14 mouse cellular contexts compared by ENCODE assay signal in the genomic region with DNA sequence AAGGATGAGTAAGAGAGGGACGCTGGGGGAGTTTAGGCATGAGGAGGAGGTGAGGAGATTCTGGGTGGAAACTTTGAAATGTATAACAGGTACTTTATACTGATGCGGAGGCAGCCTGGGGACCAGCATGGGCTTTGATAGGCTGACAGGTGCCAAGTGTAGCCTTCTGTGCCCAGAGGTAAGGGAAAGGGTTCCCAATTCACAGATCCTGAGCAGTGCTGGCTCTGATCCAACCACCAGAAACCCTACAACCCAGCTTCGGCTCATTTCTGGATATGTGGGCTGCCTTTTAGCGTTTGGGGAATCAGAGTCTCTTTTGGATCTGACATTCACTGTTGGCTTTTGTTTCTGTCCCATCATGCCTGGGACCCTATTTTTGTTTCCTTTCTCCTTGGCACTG. TPM values are rescaled to one million over a fixed set of nuclear protein-coding genes. Genes with fewer than 3 reads are reported as not detected.
DNase-seq lines count a peak whose midpoint lies in the region; ATAC-seq and TF ChIP-seq lines count a peak whose summit lies in the region.
"Had no signal": no experiment of that assay in that cellular context is flagged by ENCODE, and none has a peak within 500 bp of the region (broad histone marks: within the 10 kb centered on the region; RNA-seq: fewer than 3 reads in every experiment).

No protein-coding gene starts in this region.

- no peaks in the 10 kb centered on the region for H3K36me3 ChIP-seq in hindbrain, postnatal 0 days (ENCODE audit: insufficient read depth, low read length)
- H3K36me3 ChIP-seq in hindbrain, embryonic 13.5 days: no peaks in the 10 kb centered on the region
- H3K36me3 ChIP-seq in limb, embryonic 12.5 days: no peaks in the 10 kb centered on the region

- DNase-seq in frontal cortex, postnatal 14 days (ENCODE audit: low spot score in 2 of 2): no peak
- DNase-seq in hindbrain, postnatal 0 days (ENCODE audit: low spot score): peak; percentile 34
- DNase-seq in brain, adult 2 months (ENCODE audit: low read depth, low spot score): peak; percentile 59
- DNase-seq in left cerebral cortex, adult 8-10 months (ENCODE audit: low spot score in 2 of 2): no peak
- DNase-seq: kidney, adult 8-10 months; right cerebral cortex, postnatal 4 days; thymus, postnatal 36 days had no signal

- 32% methylated on average over 4 of the region's 4 CpGs for WGBS in hindbrain, postnatal 0 days
- whole genome bisulfite sequencing in hindbrain, embryonic 13.5 days: 31% methylated on average over 4 of the region's 4 CpGs
- WGBS in limb, embryonic 12.5 days: 39% methylated on average over 4 of the region's 4 CpGs

- peak overlapping the region; percentile 11; the same call in 1 of the 2 replicates for H3K27ac ChIP-seq in hindbrain, postnatal 0 days
- no peak overlapping the region for H3K27ac ChIP-seq in hindbrain, embryonic 13.5 days
- H3K27ac ChIP-seq in limb, embryonic 12.5 days: 0 out of 2 replicates have a peak overlapping the region, but pooled peaks have one; percentile 25
- H3K27ac ChIP-seq: hindbrain, embryonic 14.5 days; liver, embryonic 14.5 days had no signal

- no peak for TF ChIP-seq CTCF in hindbrain, postnatal 0 days (IDR thresholded peaks at IDR 0.05; ENCODE audit: low read depth)

- 0 out of 2 replicates have a peak overlapping the region, but pooled peaks have one; percentile 10 for H3K4me2 ChIP-seq in hindbrain, postnatal 0 days (ENCODE audit: low read depth, low read length)
- no peak overlapping the region for H3K4me2 ChIP-seq in hindbrain, embryonic 13.5 days
- H3K4me2 ChIP-seq in limb, embryonic 12.5 days: peak overlapping the region; percentile 58; the same call in 1 of the 2 replicates

- peaks cover 10% of the 10 kb centered on the region; the same call in 1 of the 2 replicates for H3K4me1 ChIP-seq in hindbrain, postnatal 0 days (ENCODE audit: insufficient read depth, low read length)
- H3K4me1 ChIP-seq in hindbrain, embryonic 13.5 days (replicated peaks): peaks cover 18% of the 10 kb centered on the region
- H3K4me1 ChIP-seq in limb, embryonic 12.5 days (replicated peaks): peaks cover 53% of the 10 kb centered on the region

- H3K27me3 ChIP-seq in hindbrain, postnatal 0 days (ENCODE audit: insufficient read depth, low read length): no peaks in the 10 kb centered on the region
- no peaks in the 10 kb centered on the region for H3K27me3 ChIP-seq in hindbrain, embryonic 13.5 days
- H3K27me3 ChIP-seq in limb, embryonic 12.5 days: no peaks in the 10 kb centered on the region

- H3K4me3 ChIP-seq in hindbrain, postnatal 0 days (ENCODE audit: low read length): no peak overlapping the region
- no peak overlapping the region for H3K4me3 ChIP-seq in hindbrain, embryonic 13.5 days
- H3K4me3 ChIP-seq in limb, embryonic 12.5 days (replicated peaks): no peak overlapping the region

- H3K9ac ChIP-seq in hindbrain, postnatal 0 days (replicated peaks; ENCODE audit: low read length): no peak overlapping the region
- H3K9ac ChIP-seq in hindbrain, embryonic 13.5 days: no peak overlapping the region
- no peak overlapping the region for H3K9ac ChIP-seq in limb, embryonic 12.5 days (replicated peaks)
- H3K9ac ChIP-seq: hindbrain, embryonic 14.5 days; liver, embryonic 14.5 days had no signal

- no peaks in the 10 kb centered on the region for H3K9me3 ChIP-seq in hindbrain, postnatal 0 days (ENCODE audit: low read length)
- no peaks in the 10 kb centered on the region for H3K9me3 ChIP-seq in hindbrain, embryonic 13.5 days
- H3K9me3 ChIP-seq in limb, embryonic 12.5 days: no peaks in the 10 kb centered on the region

- peak; percentile 58 for ATAC-seq in frontal cortex, adult (ENCODE audit: low TSS enrichment)
- ATAC-seq in hindbrain, postnatal 0 days: no peak
- ATAC-seq in hindbrain, embryonic 13.5 days (ENCODE audit: low FRiP score): no peak
- ATAC-seq in limb, embryonic 12.5 days (ENCODE audit: insufficient number of reproducible peaks, insufficient read depth, low FRiP score, low TSS enrichment, low read depth): no peak
- ATAC-seq: CD4-positive, CD25-positive, alpha-beta regulatory T cell, adult 4 months had no signal

RNA-seq across cellular contexts. Expression of a gene that starts 43.0 kb away (rescaled TPM):
- total RNA-seq in hindbrain, postnatal 0 days (2014; rRNA removed): 125 and 187 TPM in 2 replicates
- polyA plus RNA-seq in hindbrain, postnatal 0 days (2015; fragmentation: Nextera tagmentation; extraction: Ambion mirVana): 243 and 245 TPM in 2 replicates
- polyA plus RNA-seq in hindbrain, embryonic 13.5 days (2015; fragmentation: Nextera tagmentation; extraction: Ambion mirVana): 128 and 133 TPM in 2 replicates
- polyA plus RNA-seq in limb, embryonic 12.5 days (2016; fragmentation: Nextera tagmentation; extraction: Ambion mirVana): 15.5 and 16.2 TPM in 2 replicates
- 100 to 1,000 TPM; 143 to 176 (median 163) TPM for total RNA-seq in left cerebral cortex, adult 8-10 months (2022)
- total RNA-seq: common myeloid progenitor, adult 5-6 weeks had no signal

Comparison
In these comparisons a context has a peak if more than half of its experiments do, and no peak if none do; other contexts are left out.
1. DNase-seq: peak in hindbrain, postnatal 0 days (single experiment) and brain, adult 2 months (single experiment); none in frontal cortex, postnatal 14 days (0 of 2) and left cerebral cortex, adult 8-10 months (0 of 2).